Mouse (Mus musculus): ENCODE measurements around the gene Olfr266. TPM values are rescaled to one million over a fixed set of nuclear protein-coding genes. Genes with fewer than 3 reads are reported as not detected.

Olfr266 gene
- polyA plus RNA-seq, 1 experiment from 2014 or later: not detected

Other genes with a start within 250 kb of the Olfr266 start
- gene Lrif1, start 141.3 kb downstream of the Olfr266 start, polyA plus RNA-seq (2015; fragmentation: Nextera tagmentation; extraction: Ambion mirVana): 21.6 and 24.4 TPM in 2 replicates
- gene Cd53, start 36.1 kb downstream of the Olfr266 start, polyA plus RNA-seq (2015; fragmentation: Nextera tagmentation; extraction: Ambion mirVana): 3.8 and 4.7 TPM in 2 replicates
- 10.1 and 12.5 TPM in 2 replicates for gene Kcna3, start 209.9 kb upstream of the Olfr266 start, polyA plus RNA-seq (2015; fragmentation: Nextera tagmentation; extraction: Ambion mirVana)

Measured in midbrain, embryonic 13.5 days (tissue).